8 mouse cellular contexts compared by ENCODE assay signal in the genomic region with DNA sequence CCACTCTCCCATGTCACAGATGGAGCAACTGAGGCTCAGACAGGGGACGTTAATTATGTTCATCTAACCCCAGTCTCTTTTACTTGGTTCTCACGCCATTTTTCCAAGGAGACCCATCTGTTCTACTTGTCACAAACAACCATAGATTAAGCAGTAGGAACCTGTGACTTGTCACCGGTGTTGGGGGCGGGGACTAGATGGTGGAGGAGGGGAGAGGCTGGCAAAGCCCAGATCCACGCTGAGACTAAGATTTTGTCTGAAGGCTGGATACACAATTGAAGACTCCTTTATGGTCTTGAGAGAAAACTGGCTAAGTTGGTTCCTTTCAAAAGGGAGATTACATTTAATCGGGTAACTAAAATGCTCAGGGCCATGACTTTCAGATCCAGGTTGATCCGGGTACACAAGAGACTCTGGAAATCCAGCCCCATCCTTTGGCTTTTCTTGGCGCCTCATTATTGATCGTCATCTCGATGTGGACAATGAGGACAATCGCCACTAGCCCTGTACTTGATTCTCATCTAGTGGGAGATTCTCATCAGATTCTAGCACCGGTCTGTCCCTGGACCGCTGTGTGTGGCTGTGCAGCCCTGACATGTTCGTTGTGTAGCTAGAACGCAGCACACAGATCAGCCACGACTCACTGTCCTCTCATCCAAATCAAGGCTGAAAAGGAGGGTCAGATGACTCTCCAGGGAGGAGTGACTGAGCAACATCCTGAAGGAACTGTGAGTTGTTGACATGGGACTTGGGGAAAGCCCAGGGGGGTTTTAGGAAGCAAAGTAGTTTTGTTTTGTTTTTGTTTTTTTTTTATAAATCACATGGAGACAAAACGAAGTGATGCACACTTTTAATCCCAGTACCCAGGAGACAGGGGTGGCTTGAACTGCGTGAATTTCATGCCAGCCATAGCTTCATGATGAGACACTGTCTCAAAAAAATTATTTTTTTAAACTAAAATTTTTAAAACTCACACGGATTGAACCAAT.
DNase-seq lines count a peak whose midpoint lies in the region; ATAC-seq lines count a peak whose summit lies in the region.

No protein-coding gene starts in this region.

- H3K36me3 ChIP-seq in kidney, embryonic 15.5 days, result no peaks in the 10 kb centered on the region
- no peaks in the 10 kb centered on the region for H3K36me3 ChIP-seq in forebrain, embryonic 13.5 days (ENCODE audit: poor library complexity, severe bottlenecking)
- no peaks in the 10 kb centered on the region for H3K36me3 ChIP-seq in limb, embryonic 12.5 days
- H3K36me3 ChIP-seq in splenic B cell, adult 2 months (ENCODE audit: control insufficient read depth, insufficient read depth, low read length, poor library complexity, severe bottlenecking), result no peaks in the 10 kb centered on the region

- no peaks in the 10 kb centered on the region for H3K27me3 ChIP-seq in kidney, embryonic 15.5 days
- H3K27me3 ChIP-seq in forebrain, embryonic 13.5 days, result no peaks in the 10 kb centered on the region
- H3K27me3 ChIP-seq in limb, embryonic 12.5 days, result no peaks in the 10 kb centered on the region
- no peaks in the 10 kb centered on the region for H3K27me3 ChIP-seq in splenic B cell, adult 2 months (ENCODE audit: control insufficient read depth, insufficient read depth, low read length, poor library complexity, severe bottlenecking)

- peak overlapping the region; percentile 70 for H3K4me2 ChIP-seq in kidney, embryonic 15.5 days
- H3K4me2 ChIP-seq in forebrain, embryonic 13.5 days, result peak overlapping the region; percentile 62
- H3K4me2 ChIP-seq in limb, embryonic 12.5 days, result peak overlapping the region; percentile 63

- peaks cover 25% of the 10 kb centered on the region for H3K4me1 ChIP-seq in kidney, embryonic 15.5 days
- H3K4me1 ChIP-seq in forebrain, embryonic 13.5 days, result peaks cover 16% of the 10 kb centered on the region; the same call in 1 of the 2 replicates
- H3K4me1 ChIP-seq in limb, embryonic 12.5 days (replicated peaks), result peaks cover 31% of the 10 kb centered on the region

- no peaks in the 10 kb centered on the region for H3K9me3 ChIP-seq in kidney, embryonic 15.5 days (replicated peaks)
- H3K9me3 ChIP-seq in forebrain, embryonic 13.5 days (replicated peaks), result no peaks in the 10 kb centered on the region
- H3K9me3 ChIP-seq in limb, embryonic 12.5 days, result no peaks in the 10 kb centered on the region

- no peak for ATAC-seq in kidney, embryonic 15.5 days (replicated peaks; ENCODE audit: low FRiP score)
- 0 out of 2 replicates have a peak, but pooled peaks have one; percentile 13 for ATAC-seq in forebrain, embryonic 13.5 days
- no peak for ATAC-seq in limb, embryonic 12.5 days (ENCODE audit: insufficient number of reproducible peaks, insufficient read depth, low FRiP score, low TSS enrichment, low read depth)
- ATAC-seq in erythroid progenitor cell, adult 5-6 weeks (replicated peaks; ENCODE audit: low FRiP score, poor library complexity, severe bottlenecking), result no peak

- 56% methylated on average over 19 of the region's 19 CpGs for WGBS in kidney, embryonic 15.5 days
- WGBS in forebrain, embryonic 13.5 days, result 57% methylated on average over 19 of the region's 19 CpGs
- 66% methylated on average over 19 of the region's 19 CpGs for WGBS in limb, embryonic 12.5 days

- no peak for DNase-seq in kidney, postnatal 4 days
- DNase-seq in splenic B cell, adult 2 months (ENCODE audit: low read depth, low spot score), result peak; percentile 80
- DNase-seq in MN1 (ENCODE audit: low spot score), result no peak
- no peak for DNase-seq in embryo, embryonic 11 days

- no peak overlapping the region for H3K9ac ChIP-seq in kidney, embryonic 15.5 days
- H3K9ac ChIP-seq in forebrain, embryonic 13.5 days, result 0 out of 2 replicates have a peak overlapping the region, but pooled peaks have one; percentile 39
- H3K9ac ChIP-seq in limb, embryonic 12.5 days (replicated peaks), result no peak overlapping the region; the same call in 1 of the 2 replicates

- peak overlapping the region; percentile 73 for H3K27ac ChIP-seq in kidney, embryonic 15.5 days
- H3K27ac ChIP-seq in forebrain, embryonic 13.5 days, result no peak overlapping the region
- peak overlapping the region; percentile 80 for H3K27ac ChIP-seq in limb, embryonic 12.5 days

- H3K4me3 ChIP-seq in kidney, embryonic 15.5 days (replicated peaks), result peak overlapping the region; percentile 35
- H3K4me3 ChIP-seq in forebrain, embryonic 13.5 days, result peak overlapping the region; percentile 33
- peak overlapping the region; percentile 38 for H3K4me3 ChIP-seq in limb, embryonic 12.5 days (replicated peaks)
